Mouse (Mus musculus) limb, embryonic 13.5 days (tissue): ENCODE measurements at regions not wholly inside any gene's neighbourhood (a gene's known extent, or its start where the extent isn't known, plus 50 kb on each side); places are given as distances from the start of the nearest gene placed in this dataset.
A peak's percentile ranks its signal among the peaks of the same experiment; 100 is the strongest.

Experiments
- ATAC-seq: fragments of 200-750 bp; cut with Nextera tagmentation; 2 replicates; pipeline ENCODE4 v1.8.0; 2017; ENCODE audit warnings: low read depth, moderate number of reproducible peaks, moderate TSS enrichment; ENCODE audit not compliant: low FRiP score
- H3K27ac ChIP-seq: fragments of 300-500 bp; sonication (generic); 2 replicates; pipeline ENCODE4 v1.5.1; 2015; ENCODE audit warnings: inconsistent platforms, mild to moderate bottlenecking, moderate library complexity
- H3K27me3 ChIP-seq: fragments of 300-500 bp; sonication (generic); 2 replicates; pipeline ENCODE4 v1.6.1; 2015; ENCODE audit warnings: mild to moderate bottlenecking, inconsistent platforms
- H3K36me3 ChIP-seq: fragments of 300-500 bp; sonication (generic); 2 replicates; pipeline ENCODE4 v1.6.1; 2015; ENCODE audit warnings: inconsistent platforms, mild to moderate bottlenecking, moderate library complexity
- H3K4me1 ChIP-seq: fragments of 300-500 bp; sonication (generic); 2 replicates; pipeline ENCODE4 v1.6.1; 2015; ENCODE audit warnings: inconsistent platforms
- H3K4me2 ChIP-seq: fragments of 300-500 bp; sonication (generic); replicated peaks from 2 replicates; pipeline ENCODE4 v1.6.1; 2015; ENCODE audit warnings: inconsistent platforms, mild to moderate bottlenecking, moderate library complexity
- H3K4me3 ChIP-seq: fragments of 300-500 bp; sonication (generic); 2 replicates; pipeline ENCODE4 v1.5.1; 2015; ENCODE audit warnings: moderate library complexity, mild to moderate bottlenecking, inconsistent platforms
- H3K9ac ChIP-seq: fragments of 300-500 bp; sonication (generic); 2 replicates; pipeline ENCODE4 v1.6.1; 2015; ENCODE audit warnings: mild to moderate bottlenecking, inconsistent platforms
- H3K9me3 ChIP-seq: fragments of 300-500 bp; sonication (generic); 2 replicates; pipeline ENCODE4 v1.6.1; 2016; ENCODE audit warnings: inconsistent platforms
- WGBS: fragments of 180-500 bp; shearing (Covaris S2); methylation state at CpG from one replicate; pipeline ENCODE4 v1.1.7; 2015; 5-methylcytosine and 5-hydroxymethylcytosine counted together

DNA sequence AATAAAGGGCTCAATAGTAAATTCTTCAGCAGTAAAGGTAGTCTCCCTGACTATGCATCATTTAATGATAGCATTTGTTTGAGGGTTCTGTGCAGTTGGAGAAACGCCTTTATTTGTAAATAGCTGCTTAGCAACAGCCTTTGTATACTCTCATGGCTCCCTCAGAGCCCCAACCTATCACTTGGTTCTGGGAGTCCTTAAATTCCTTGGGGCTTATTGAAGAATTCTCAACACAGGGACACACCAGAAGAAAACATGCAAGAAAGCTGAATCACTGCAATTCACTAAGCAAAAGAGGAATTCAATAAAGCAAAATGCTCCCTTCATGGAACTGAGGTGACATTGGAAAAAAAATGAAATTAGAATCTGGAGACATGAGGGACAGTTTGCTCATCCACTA lies 135.8 kb downstream of the Mreg start:
- H3K4me3 ChIP-seq = no peak overlapping the region
- H3K27ac ChIP-seq = no peak overlapping the region
- no peaks in the 10 kb centered on the region for H3K9me3 ChIP-seq
- H3K36me3 ChIP-seq = no peaks in the 10 kb centered on the region
- WGBS = 34% methylated on average over 1 of the region's 1 CpGs
- H3K9ac ChIP-seq = no peak overlapping the region
- no peak overlapping the region for H3K4me2 ChIP-seq
- ATAC-seq = no peak
- H3K4me1 ChIP-seq = no peaks in the 10 kb centered on the region
- no peaks in the 10 kb centered on the region for H3K27me3 ChIP-seq

DNA sequence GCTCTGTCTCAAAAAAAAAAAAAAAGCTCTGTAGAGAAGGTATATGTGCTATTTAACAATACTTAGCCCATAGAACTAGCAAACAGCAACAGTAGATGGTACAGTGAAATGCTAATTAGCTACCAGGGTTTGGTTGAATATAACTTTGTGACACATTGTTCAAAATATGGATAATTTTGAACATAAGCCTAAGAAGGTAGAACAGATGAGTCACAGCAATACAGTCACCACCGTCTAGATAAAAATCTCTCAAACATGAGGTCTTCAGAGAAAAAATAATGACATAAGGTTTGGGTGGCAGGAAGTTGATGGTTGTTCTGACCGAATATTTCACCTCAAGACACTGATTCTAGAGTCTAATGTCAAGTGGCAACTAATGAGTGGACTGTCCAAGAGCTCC lies 136.6 kb downstream of the Mreg start:
- ATAC-seq = no peak
- Histone ChIP-seq H3K27ac (no peak overlapping the region), H3K36me3 (no peaks in the 10 kb centered on the region), H3K4me2 (no peak overlapping the region), H3K4me3 (no peak overlapping the region), H3K9ac (no peak overlapping the region), H3K4me1 (no peaks in the 10 kb centered on the region), H3K27me3 (no peaks in the 10 kb centered on the region), H3K9me3 (no peaks in the 10 kb centered on the region)
- WGBS = 91% methylated on average over 2 of the region's 2 CpGs

DNA sequence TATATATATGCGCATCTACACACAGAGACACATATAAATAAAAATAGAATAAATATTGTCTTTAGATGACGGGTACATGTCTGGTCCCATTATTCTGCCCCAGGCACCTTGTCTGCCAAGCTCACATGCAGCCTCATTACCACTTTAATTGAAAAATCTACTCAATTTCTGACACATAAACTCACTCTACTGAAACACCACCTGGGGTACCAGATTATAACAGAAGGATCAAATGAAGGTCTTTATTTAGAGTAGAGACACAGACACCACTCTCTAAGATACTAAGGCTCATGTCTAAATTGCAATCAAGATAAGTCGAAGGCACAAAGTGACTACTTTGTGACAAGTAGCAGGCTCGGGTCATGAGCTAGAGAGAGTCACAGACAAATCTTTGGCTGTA lies 138.9 kb downstream of the Mreg start:
- H3K9me3 ChIP-seq = no peaks in the 10 kb centered on the region
- no peak for ATAC-seq
- no peaks in the 10 kb centered on the region for H3K4me1 ChIP-seq
- no peak overlapping the region for H3K27ac ChIP-seq
- H3K4me2 ChIP-seq = no peak overlapping the region
- H3K36me3 ChIP-seq = no peaks in the 10 kb centered on the region
- WGBS = 84% methylated on average over 4 of the region's 4 CpGs
- H3K27me3 ChIP-seq = no peaks in the 10 kb centered on the region
- H3K4me3 ChIP-seq = no peak overlapping the region
- H3K9ac ChIP-seq = no peak overlapping the region

DNA sequence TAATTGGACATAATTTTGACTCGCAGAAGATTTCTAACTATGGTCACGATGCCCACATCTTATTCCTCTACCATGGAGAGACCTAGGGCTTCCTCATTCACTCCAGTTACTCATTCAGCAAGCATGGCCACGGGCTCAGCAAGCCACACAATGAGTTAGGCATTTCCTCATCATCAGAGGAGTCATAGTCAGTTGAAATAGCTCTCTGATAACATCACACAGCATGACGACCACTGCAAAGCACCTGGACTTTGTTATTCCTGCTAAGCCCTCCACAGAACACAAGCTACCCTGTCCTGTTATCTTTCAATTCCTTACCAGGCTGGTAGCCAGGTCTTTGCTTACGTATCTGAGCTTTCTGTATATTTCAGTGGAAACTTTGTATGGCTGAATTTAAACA lies 141.6 kb downstream of the Mreg start:
- Histone ChIP-seq H3K27ac (no peak overlapping the region), H3K27me3 (no peaks in the 10 kb centered on the region), H3K4me1 (peaks cover 5% of the 10 kb centered on the region), H3K4me3 (no peak overlapping the region), H3K9ac (no peak overlapping the region), H3K4me2 (no peak overlapping the region), H3K36me3 (no peaks in the 10 kb centered on the region), H3K9me3 (no peaks in the 10 kb centered on the region)
- 68% methylated on average over 5 of the region's 5 CpGs for WGBS
- no peak for ATAC-seq

DNA sequence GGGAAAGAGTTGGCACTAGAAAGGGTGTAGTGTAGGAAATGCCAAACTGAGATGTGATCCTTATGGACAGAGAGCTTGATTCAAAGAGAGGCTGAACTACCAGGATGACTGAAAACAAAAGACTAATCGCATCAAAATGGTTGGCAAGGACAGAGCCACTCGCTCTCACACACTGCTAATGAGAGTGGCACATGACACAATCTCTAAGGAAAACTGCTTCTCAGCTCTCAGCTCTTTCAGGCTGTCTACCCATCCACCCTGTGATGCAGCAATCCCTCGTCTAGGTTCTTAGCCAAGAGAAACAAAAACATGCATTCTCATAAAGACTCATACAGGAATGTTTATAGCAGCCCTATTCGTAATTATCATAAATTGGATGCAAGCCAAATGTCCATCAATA lies 143.1 kb downstream of the Mreg start:
- Histone ChIP-seq H3K4me1 (peaks cover 12% of the 10 kb centered on the region), H3K4me3 (no peak overlapping the region), H3K36me3 (no peaks in the 10 kb centered on the region), H3K4me2 (no peak overlapping the region), H3K27me3 (no peaks in the 10 kb centered on the region), H3K9me3 (no peaks in the 10 kb centered on the region), H3K9ac (no peak overlapping the region), H3K27ac (no peak overlapping the region)
- WGBS = 70% methylated on average over 4 of the region's 4 CpGs
- ATAC-seq = no peak

DNA sequence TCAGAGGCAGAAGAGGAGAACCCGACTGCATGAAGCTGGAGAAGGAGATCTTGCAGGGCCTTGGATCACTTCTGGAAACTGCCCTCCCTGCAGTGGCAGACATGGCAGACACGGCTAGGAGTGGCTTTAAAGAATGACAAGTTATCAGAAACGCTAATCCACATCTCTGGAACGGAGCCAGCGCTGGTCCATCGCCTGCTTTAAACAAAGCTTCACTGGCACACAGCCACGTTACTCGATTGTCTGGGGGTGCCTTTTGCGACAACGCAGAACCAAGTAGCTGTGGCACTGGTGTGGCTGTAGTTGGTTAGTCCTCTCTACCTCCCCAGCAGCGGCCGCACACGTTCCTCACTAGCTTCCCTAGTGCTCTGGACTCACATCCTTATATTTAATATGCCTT lies 147.0 kb downstream of the Mreg start:
- 65% methylated on average over 13 of the region's 13 CpGs for WGBS
- peaks cover 35% of the 10 kb centered on the region for H3K4me1 ChIP-seq
- no peak overlapping the region for H3K9ac ChIP-seq
- H3K9me3 ChIP-seq = no peaks in the 10 kb centered on the region
- peak overlapping the region; percentile 21; the same call in 1 of the 2 replicates for H3K4me2 ChIP-seq
- no peak for ATAC-seq
- no peaks in the 10 kb centered on the region for H3K27me3 ChIP-seq
- H3K27ac ChIP-seq = no peak overlapping the region
- H3K4me3 ChIP-seq = no peak overlapping the region
- H3K36me3 ChIP-seq = no peaks in the 10 kb centered on the region

DNA sequence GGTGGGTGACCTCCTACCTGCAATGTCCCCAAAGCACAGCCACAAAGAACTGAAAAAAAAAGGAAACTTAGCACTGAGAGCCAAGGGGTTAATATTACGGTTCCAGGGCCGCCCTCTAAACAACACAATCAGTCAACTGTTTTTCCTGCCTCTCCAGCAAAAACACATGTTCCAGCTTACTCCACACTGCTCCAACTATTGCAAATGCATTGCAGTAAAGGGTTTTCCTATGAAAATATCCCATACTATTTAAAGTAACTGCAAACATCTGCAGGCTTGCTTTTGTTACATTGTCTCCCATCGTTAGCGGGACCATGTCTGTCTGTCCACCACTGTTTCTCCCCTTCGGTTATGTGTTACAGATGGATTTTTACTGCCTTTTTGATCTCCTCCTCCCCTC lies 151.7 kb downstream of the Mreg start:
- Histone ChIP-seq H3K9me3 (0 out of 2 replicates have a peak, but pooled peaks cover 4% of the 10 kb centered on the region), H3K4me2 (peak overlapping the region; percentile 15), H3K4me1 (peaks cover 34% of the 10 kb centered on the region), H3K36me3 (no peaks in the 10 kb centered on the region), H3K4me3 (no peak overlapping the region), H3K9ac (no peak overlapping the region), H3K27ac (peak overlapping the region; percentile 74), H3K27me3 (no peaks in the 10 kb centered on the region)
- ATAC-seq = peak; percentile 80
- WGBS = 12% methylated on average over 5 of the region's 5 CpGs

DNA sequence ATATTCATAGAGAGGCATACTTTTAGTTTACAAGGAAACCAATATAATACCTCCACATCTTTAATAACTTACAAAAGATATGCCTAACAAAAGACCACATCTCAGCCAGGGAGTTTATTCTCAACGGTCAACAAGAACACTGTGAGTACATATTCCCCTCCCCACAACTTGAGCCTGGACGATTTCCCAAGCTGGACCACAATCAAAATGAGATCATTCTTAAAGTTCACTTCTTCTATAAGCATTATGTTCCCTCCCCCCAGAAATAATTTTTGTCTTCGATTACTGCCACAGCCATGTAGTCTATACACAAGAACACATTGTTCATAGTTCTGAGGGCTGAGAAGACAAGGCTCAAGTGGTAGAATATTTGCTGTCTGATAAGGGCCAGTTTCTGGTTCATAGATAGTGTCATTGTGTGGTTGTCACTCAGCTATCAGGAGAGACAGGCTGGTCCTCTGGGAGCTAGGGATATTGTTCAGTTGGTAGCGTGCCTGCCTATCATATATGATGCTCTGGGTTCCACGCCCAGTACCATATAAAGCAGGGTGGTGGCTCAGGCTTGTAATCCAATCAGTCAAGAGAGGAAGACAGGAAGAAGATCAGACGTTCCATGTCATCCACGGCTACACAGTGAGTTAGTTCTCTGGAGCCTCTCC lies 153.9 kb downstream of the Mreg start:
- no peak overlapping the region for H3K27ac ChIP-seq
- H3K4me3 ChIP-seq = no peak overlapping the region
- H3K9ac ChIP-seq = no peak overlapping the region
- 0 out of 2 replicates have a peak, but pooled peaks cover 4% of the 10 kb centered on the region for H3K9me3 ChIP-seq
- 69% methylated on average over 7 of the region's 7 CpGs for WGBS
- no peak for ATAC-seq
- H3K4me1 ChIP-seq = peaks cover 20% of the 10 kb centered on the region
- H3K36me3 ChIP-seq = no peaks in the 10 kb centered on the region
- H3K27me3 ChIP-seq = no peaks in the 10 kb centered on the region
- no peak overlapping the region for H3K4me2 ChIP-seq

DNA sequence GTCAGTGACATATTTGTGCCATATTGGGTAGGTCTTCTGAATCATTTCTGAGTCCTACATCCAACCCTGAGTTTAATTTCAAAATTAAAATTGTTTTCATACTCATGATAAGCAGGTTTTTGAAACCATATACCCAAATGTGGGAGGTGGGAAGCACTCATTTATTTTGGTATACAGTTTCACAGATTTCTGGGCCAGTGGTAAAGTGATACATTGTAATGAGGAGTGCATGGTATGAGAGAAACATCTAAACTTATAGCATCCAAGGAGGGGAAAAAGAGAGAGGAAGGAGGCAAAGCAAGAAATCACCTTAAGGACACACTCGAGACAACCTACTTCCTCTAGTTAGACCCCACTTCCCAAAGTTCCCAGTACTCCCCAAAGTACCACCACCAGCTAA lies 157.6 kb downstream of the Mreg start:
- no peaks in the 10 kb centered on the region for H3K36me3 ChIP-seq
- H3K9ac ChIP-seq = no peak overlapping the region
- H3K27ac ChIP-seq = no peak overlapping the region
- H3K4me3 ChIP-seq = no peak overlapping the region
- 0 out of 2 replicates have a peak, but pooled peaks cover 4% of the 10 kb centered on the region for H3K9me3 ChIP-seq
- H3K27me3 ChIP-seq = no peaks in the 10 kb centered on the region
- WGBS = 90% methylated on average over 1 of the region's 1 CpGs
- no peak for ATAC-seq
- peaks cover 13% of the 10 kb centered on the region for H3K4me1 ChIP-seq
- H3K4me2 ChIP-seq = no peak overlapping the region

DNA sequence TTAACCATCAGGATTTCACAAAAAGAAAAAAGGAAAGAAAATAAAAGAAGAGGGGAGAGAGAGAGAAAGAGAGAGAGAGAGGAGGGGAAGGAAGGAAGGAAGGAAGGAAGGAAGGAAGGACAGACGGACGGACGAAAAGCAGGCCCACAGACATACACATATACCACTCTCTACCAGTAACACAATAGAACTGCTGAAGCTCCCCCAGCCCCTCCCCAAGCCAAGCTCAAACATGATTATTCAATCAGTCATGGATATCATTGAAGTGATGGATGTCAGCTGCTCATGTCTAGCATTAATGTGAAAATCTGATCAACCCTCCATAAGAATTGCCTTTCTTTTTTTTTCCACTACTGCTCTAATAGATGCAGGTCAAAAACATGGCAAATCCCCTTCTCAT lies 161.2 kb downstream of the Mreg start:
- WGBS = 83% methylated on average over 3 of the region's 3 CpGs

DNA sequence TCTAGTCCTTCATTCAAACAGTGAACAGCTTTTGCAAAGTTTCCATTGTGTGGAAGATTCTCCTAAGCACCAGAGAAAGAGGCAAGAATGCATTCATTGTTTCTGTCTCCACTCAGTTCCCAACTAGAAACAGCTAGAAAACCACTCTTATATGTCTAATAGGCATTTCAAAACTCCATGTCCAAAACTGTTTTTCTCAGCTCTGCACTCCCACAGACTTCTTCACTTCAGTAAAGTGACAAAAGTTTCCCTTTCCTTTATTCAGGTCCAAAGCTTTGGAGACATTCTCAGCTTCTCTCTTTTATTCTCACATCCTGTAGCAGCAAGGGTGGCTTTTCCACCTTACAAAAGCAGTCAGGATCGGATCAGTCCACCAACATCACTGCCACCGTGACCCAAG lies 166.0 kb downstream of the Mreg start:
- WGBS = 89% methylated on average over 2 of the region's 2 CpGs
- no peak overlapping the region for H3K9ac ChIP-seq
- H3K27me3 ChIP-seq = no peaks in the 10 kb centered on the region
- H3K4me3 ChIP-seq = no peak overlapping the region
- H3K9me3 ChIP-seq = no peaks in the 10 kb centered on the region
- H3K4me2 ChIP-seq = no peak overlapping the region
- peaks cover 4% of the 10 kb centered on the region; the same call in 1 of the 2 replicates for H3K4me1 ChIP-seq
- no peak overlapping the region for H3K27ac ChIP-seq
- no peak for ATAC-seq
- no peaks in the 10 kb centered on the region for H3K36me3 ChIP-seq

More for the DNA sequence above, 161.2 kb downstream of the Mreg start:
- H3K27ac ChIP-seq = no peak overlapping the region
- no peak overlapping the region for H3K4me3 ChIP-seq
- no peak for ATAC-seq
- 0 out of 2 replicates have a peak, but pooled peaks cover 4% of the 10 kb centered on the region for H3K9me3 ChIP-seq
- H3K4me2 ChIP-seq = no peak overlapping the region
- H3K36me3 ChIP-seq = no peaks in the 10 kb centered on the region
- H3K9ac ChIP-seq = no peak overlapping the region
- H3K4me1 ChIP-seq = peaks cover 13% of the 10 kb centered on the region
- H3K27me3 ChIP-seq = no peaks in the 10 kb centered on the region

DNA sequence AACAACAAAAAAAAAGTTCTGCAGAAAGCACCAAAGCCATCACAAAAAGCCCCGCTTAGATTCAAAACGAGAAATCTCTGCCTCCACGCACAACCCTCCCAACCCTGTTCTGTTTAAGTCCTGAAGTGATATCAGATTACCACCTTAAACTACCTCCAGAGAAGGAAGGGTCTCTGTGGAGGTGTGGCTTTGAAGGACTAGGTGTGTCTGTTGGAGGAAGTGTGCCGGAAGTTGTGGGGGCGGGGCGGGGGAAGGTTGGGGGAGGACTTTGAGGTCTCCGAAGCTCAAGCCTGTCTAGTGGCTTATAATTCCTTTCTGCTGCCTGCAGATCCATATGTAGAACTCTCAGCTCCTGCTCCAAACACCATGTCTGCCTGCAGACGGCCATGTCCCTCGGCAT lies 173.6 kb downstream of the Mreg start:
- no peaks in the 10 kb centered on the region for H3K27me3 ChIP-seq
- H3K9me3 ChIP-seq = no peaks in the 10 kb centered on the region
- no peaks in the 10 kb centered on the region for H3K36me3 ChIP-seq
- H3K27ac ChIP-seq = 0 out of 2 replicates have a peak overlapping the region, but pooled peaks have one; percentile 28
- ATAC-seq = peak; percentile 69; the same call in 1 of the 2 replicates
- H3K9ac ChIP-seq = no peak overlapping the region
- peaks cover 10% of the 10 kb centered on the region for H3K4me1 ChIP-seq
- 45% methylated on average over 9 of the region's 9 CpGs for WGBS
- peak overlapping the region; percentile 37 for H3K4me2 ChIP-seq
- H3K4me3 ChIP-seq = no peak overlapping the region

DNA sequence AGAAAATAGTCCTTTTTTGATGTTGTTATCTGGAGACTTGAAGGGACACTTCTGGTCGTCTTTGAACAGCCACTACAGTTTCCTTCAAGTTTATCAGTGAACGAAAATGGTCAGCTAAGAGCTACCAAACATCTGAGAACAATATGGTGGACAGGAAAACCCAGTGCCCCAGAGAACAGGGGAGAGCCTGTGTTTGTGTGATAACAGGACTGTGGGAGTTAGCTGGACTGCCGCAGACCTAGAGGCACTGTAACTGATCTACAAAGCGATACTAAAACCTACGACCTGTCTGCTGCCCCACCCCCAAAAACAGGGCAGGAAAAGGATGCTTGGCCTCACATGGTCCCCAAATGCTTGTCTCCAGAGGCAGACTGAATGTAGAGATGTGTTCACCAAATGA lies 175.5 kb downstream of the Mreg start:
- H3K36me3 ChIP-seq = no peaks in the 10 kb centered on the region
- no peaks in the 10 kb centered on the region for H3K9me3 ChIP-seq
- 58% methylated on average over 5 of the region's 5 CpGs for WGBS
- peaks cover 10% of the 10 kb centered on the region for H3K4me1 ChIP-seq
- no peaks in the 10 kb centered on the region for H3K27me3 ChIP-seq
- H3K4me2 ChIP-seq = no peak overlapping the region
- no peak for ATAC-seq
- no peak overlapping the region for H3K9ac ChIP-seq
- no peak overlapping the region for H3K27ac ChIP-seq
- H3K4me3 ChIP-seq = no peak overlapping the region
